Mouse (Mus musculus): Measurements from ENCODE around the gene Sclt1. TPM values are rescaled to one million over a fixed set of nuclear protein-coding genes. Genes with fewer than 3 reads are reported as not detected.
A peak's percentile ranks its signal among the peaks of the same experiment; 100 is the strongest.

Sclt1 gene
- polyA plus RNA-seq, 1 experiment from 2014 or later, result 22.1 TPM

DNA sequence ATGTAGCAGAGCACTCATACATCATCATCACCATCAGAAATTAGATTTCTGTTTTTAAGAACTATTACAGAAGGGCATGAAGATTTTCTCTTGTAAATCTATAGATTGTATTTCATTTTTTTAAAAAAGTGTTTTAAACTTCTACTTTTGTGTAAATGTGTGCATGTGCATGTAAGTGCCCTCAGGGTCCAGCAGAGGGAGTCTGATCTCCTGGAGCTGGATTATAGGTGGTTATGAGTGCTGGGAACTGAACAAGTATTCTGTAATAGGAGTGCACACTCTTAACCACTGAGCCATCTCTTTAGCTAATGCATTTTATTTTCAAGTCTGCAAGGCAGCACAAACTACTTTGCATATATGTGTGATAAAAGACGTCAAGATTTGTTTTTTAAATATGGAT is 86.7 kb downstream of the Sclt1 start:
- Histone ChIP-seq H3K9ac (no peak overlapping the region), H3K27me3 (no peaks in the 10 kb centered on the region), H3K36me3 (peaks cover 26% of the 10 kb centered on the region), H3K9me3 (0 out of 2 replicates have a peak, but pooled peaks cover 2% of the 10 kb centered on the region), H3K4me3 (no peak overlapping the region), H3K4me1 (replicated peaks) (no peaks in the 10 kb centered on the region), H3K27ac (no peak overlapping the region), H3K4me2 (no peak overlapping the region)
- ATAC-seq (ENCODE audit: low FRiP score), result no peak
- WGBS, result 93% methylated on average over 1 of the region's 1 CpGs

DNA sequence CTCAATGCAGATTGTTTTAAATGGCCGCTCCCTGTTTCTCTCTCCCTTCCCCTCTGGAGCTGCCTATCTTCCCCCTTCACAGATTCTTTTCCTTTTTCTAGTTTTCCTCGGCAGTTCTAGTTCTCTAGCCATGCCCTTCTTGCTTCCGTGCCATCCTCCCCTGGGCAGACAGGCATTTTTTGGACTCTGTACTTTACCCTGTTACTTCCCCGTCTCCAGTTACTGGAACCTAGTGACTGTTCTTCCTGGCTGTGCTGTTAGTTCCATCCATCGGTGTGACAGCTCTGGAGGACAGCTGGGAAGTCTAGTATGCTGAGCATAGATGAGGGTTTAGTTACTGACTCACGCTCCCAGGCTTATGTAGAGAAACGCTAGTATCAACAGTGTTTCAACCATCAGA is 121.3 kb downstream of the Sclt1 start:
- no peak for ATAC-seq (ENCODE audit: low FRiP score)
- H3K27me3 ChIP-seq, result no peaks in the 10 kb centered on the region
- no peak overlapping the region for H3K4me3 ChIP-seq
- no peaks in the 10 kb centered on the region for H3K9me3 ChIP-seq
- WGBS, result 92% methylated on average over 7 of the region's 7 CpGs
- no peaks in the 10 kb centered on the region for H3K36me3 ChIP-seq
- peaks cover 9% of the 10 kb centered on the region for H3K4me1 ChIP-seq (replicated peaks)
- H3K4me2 ChIP-seq, result no peak overlapping the region
- H3K27ac ChIP-seq, result no peak overlapping the region
- H3K9ac ChIP-seq, result no peak overlapping the region

DNA sequence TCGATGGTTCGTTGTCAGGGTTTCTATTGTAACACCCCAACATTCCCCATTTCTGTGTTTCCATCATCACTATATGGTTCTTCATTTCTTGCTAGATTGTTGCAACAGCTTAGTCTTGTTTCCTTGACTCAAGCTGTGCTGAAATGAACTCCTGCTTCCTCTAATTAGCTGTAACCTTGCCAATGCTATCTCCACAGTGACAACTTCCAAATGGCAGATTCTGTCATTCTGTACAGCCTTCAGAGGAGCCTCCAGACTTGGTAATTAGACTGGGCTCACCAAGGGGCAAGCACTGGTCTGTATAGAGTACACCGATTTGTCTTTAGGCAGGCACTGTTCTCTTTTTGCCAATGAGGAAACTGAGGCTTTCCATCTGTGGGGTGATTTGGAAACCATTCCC is 123.8 kb downstream of the Sclt1 start:
- H3K36me3 ChIP-seq, result peaks cover 13% of the 10 kb centered on the region
- 88% methylated on average over 3 of the region's 3 CpGs for WGBS
- peak overlapping the region; percentile 62 for H3K27ac ChIP-seq
- peaks cover 9% of the 10 kb centered on the region for H3K4me1 ChIP-seq (replicated peaks)
- ATAC-seq (ENCODE audit: low FRiP score), result 0 out of 2 replicates have a peak, but pooled peaks have one; percentile 46
- H3K9me3 ChIP-seq, result no peaks in the 10 kb centered on the region
- H3K27me3 ChIP-seq, result no peaks in the 10 kb centered on the region
- H3K4me2 ChIP-seq, result no peak overlapping the region
- no peak overlapping the region for H3K9ac ChIP-seq
- no peak overlapping the region for H3K4me3 ChIP-seq

DNA sequence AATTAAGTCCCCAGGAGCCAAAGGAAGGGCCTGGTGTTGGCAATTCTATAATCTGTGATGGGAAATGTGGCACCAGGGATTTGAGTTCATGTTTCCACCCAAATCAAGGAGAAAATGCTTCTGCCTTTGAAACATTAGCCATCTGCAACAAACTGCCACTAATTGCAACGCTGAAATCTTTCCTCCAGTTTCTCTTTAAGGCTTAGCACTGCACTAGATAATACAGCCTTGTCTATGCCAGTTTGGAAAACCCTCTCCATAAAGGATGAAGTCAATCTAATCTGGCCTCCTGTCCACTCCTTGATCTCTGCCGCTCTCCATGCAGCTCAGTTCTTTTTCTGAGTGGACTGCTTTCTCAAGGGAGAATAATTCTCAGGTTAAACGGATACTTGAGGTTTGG is 124.3 kb downstream of the Sclt1 start:
- WGBS, result 72% methylated on average over 3 of the region's 3 CpGs
- no peak overlapping the region for H3K9ac ChIP-seq
- no peak overlapping the region for H3K4me2 ChIP-seq
- ATAC-seq (ENCODE audit: low FRiP score), result peak; percentile 43; the same call in 1 of the 2 replicates
- no peaks in the 10 kb centered on the region for H3K27me3 ChIP-seq
- peaks cover 9% of the 10 kb centered on the region for H3K4me1 ChIP-seq (replicated peaks)
- peak overlapping the region; percentile 62 for H3K27ac ChIP-seq
- H3K36me3 ChIP-seq, result peaks cover 17% of the 10 kb centered on the region
- H3K4me3 ChIP-seq, result no peak overlapping the region
- H3K9me3 ChIP-seq, result no peaks in the 10 kb centered on the region

DNA sequence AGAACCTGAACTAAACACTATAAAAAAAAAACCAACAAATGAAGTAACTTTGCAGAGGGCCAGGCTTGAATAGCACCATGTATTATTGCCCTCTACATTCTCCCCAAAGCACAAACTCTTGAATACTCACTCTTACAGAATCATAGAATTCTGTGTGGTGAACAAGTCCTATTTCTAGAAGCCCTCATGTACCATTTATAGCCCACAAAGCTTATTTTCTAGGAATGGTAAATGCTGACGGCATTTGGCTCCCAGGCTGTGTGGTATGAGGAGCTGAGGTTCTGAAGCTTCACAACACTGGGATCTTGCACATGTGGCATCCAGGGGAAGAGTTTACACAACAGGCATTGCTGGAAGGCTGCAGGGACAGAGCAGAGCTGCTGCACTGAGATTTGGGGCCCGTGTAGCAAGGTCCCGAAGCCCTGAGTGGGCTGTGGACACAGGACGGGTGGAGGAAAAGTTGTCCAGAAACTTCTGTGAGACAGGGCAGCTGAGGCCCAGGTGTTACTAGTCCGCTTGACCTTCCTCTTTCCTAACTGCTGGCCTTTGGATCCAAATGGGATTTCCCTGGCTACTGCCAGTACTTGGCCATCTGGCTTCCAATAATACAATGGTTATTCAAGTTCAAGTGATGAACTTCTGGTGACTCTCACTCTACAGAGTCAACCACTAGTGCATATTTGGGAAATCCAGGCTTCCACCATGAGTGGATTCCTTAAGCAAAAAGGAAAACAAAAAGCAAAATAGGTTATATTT is 127.9 kb downstream of the Sclt1 start:
- Histone ChIP-seq H3K4me2 (no peak overlapping the region), H3K4me1 (replicated peaks) (peaks cover 9% of the 10 kb centered on the region), H3K9ac (no peak overlapping the region), H3K27ac (no peak overlapping the region), H3K36me3 (peaks cover 43% of the 10 kb centered on the region), H3K4me3 (no peak overlapping the region), H3K9me3 (no peaks in the 10 kb centered on the region), H3K27me3 (no peaks in the 10 kb centered on the region)
- ATAC-seq (ENCODE audit: low FRiP score), result no peak
- WGBS, result 89% methylated on average over 5 of the region's 5 CpGs

DNA sequence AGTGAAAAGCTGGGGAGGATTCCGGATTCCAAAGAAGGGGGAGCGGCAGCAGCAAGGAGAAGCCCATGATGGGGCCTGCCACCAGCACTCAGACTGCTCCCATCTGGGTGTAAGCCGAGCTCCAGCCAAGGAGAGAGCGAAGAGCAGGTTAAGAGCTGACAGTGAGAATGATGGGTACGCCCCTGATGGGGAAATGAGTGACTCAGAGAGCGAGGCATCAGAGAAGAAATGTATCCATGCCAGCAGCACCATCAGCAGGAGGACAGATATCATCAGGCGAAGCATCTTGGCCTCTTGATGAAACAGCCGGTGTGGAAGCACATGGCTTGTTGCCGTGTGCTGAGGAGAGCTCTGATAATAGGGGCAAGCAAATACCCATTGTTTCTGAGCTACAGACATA is 128.6 kb downstream of the Sclt1 start:
- H3K4me2 ChIP-seq, result no peak overlapping the region
- H3K4me1 ChIP-seq (replicated peaks), result peaks cover 9% of the 10 kb centered on the region
- H3K27ac ChIP-seq, result no peak overlapping the region
- no peak for ATAC-seq (ENCODE audit: low FRiP score)
- H3K4me3 ChIP-seq, result no peak overlapping the region
- no peak overlapping the region for H3K9ac ChIP-seq
- H3K9me3 ChIP-seq, result no peaks in the 10 kb centered on the region
- H3K27me3 ChIP-seq, result no peaks in the 10 kb centered on the region
- 92% methylated on average over 9 of the region's 9 CpGs for WGBS
- H3K36me3 ChIP-seq, result peaks cover 43% of the 10 kb centered on the region

DNA sequence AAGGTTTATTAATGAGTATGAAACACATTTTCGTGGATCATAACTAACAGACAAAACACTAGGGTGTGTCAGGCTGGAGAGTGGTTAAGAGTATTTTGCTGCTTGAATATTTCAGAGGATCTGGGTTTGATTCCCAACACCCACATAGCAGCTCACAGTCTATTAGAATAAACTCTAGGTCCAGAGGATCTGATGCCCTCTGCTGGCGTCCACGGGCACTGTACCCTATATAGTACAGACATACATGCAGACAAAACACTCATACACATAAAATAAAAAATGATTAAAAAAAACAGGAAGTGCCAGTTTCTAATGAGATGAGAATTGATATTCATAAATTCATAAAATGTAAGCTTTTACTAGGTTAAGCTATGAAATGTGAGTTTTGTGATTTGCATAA is 130.1 kb downstream of the Sclt1 start:
- no peaks in the 10 kb centered on the region for H3K27me3 ChIP-seq
- peaks cover 43% of the 10 kb centered on the region for H3K36me3 ChIP-seq
- WGBS, result 97% methylated on average over 3 of the region's 3 CpGs

DNA sequence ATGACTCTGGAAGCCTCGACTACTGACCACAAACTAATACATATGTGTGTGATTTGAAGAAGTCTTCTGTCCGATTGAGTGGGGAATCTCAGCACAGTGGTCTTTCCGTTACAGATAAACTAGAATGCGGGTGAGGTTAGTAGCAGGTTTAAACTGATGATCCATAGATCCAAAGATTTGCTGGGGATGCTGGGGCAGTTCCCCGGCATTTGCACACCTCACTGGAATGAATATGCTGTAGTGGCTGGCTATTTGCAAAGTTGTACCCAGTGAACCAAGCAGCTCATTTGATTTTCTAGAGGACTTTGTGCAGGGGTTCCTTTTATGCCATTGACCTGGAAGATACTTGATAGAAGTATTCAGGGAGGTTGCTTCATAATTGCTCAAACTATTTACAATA is 133.2 kb downstream of the Sclt1 start:
- no peak overlapping the region for H3K27ac ChIP-seq
- no peaks in the 10 kb centered on the region for H3K27me3 ChIP-seq
- no peak for ATAC-seq (ENCODE audit: low FRiP score)
- no peaks in the 10 kb centered on the region for H3K9me3 ChIP-seq
- no peak overlapping the region for H3K9ac ChIP-seq
- no peak overlapping the region for H3K4me3 ChIP-seq
- 92% methylated on average over 5 of the region's 5 CpGs for WGBS
- H3K36me3 ChIP-seq, result peaks cover 56% of the 10 kb centered on the region
- no peak overlapping the region for H3K4me2 ChIP-seq
- peaks cover 31% of the 10 kb centered on the region for H3K4me1 ChIP-seq (replicated peaks)

More for the DNA sequence above, 130.1 kb downstream of the Sclt1 start:
- Histone ChIP-seq H3K4me3 (no peak overlapping the region), H3K4me2 (no peak overlapping the region), H3K9ac (no peak overlapping the region), H3K9me3 (no peaks in the 10 kb centered on the region), H3K4me1 (replicated peaks) (0 out of 2 replicates have a peak, but pooled peaks cover 4% of the 10 kb centered on the region), H3K27ac (no peak overlapping the region)
- ATAC-seq (ENCODE audit: low FRiP score), result no peak

DNA sequence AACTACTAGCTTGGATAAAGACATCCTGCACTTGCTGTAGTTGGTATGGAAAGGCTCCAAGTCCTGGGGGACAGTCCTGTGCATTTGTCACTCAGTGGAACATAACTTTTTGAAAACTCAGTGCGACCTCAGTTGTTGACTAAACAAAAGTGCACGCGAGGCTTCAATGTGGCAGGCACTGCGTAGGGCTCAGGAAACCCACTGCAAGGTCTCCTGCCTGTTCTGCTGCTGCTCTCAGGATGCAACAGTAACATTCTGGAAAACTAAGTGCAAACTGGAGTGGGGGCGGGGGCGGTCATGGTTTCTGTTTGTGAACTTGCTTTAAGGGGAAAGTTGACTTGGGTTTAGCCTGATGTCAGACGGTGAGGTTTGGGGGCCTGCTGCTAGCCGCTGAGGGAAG is 134.8 kb downstream of the Sclt1 start:
- Histone ChIP-seq H3K27ac (no peak overlapping the region), H3K4me3 (no peak overlapping the region), H3K4me2 (no peak overlapping the region), H3K36me3 (peaks cover 43% of the 10 kb centered on the region), H3K4me1 (replicated peaks) (peaks cover 47% of the 10 kb centered on the region), H3K27me3 (no peaks in the 10 kb centered on the region), H3K9me3 (no peaks in the 10 kb centered on the region), H3K9ac (no peak overlapping the region)
- ATAC-seq (ENCODE audit: low FRiP score), result no peak
- WGBS, result 95% methylated on average over 8 of the region's 8 CpGs

DNA sequence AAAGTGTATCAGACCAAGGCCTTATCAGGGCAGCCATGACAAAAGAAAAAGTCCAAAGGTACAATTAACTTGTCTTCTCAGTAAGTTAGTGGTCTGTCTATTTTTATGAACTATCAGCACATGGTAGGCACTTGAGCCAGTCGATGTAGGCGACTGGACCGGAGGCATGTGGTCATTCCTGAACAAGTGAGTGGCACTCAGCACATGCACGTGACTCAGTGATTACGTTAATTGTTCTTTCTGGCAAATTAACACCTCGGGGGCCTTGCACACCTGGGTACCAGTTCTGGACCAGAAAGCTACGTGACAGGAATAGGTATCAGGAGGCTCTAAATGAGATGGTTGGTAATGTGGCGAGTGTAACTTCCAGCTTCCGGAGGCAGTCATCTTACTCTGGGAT is 135.3 kb downstream of the Sclt1 start:
- H3K9ac ChIP-seq, result no peak overlapping the region
- no peaks in the 10 kb centered on the region for H3K27me3 ChIP-seq
- H3K4me1 ChIP-seq (replicated peaks), result peaks cover 48% of the 10 kb centered on the region
- H3K36me3 ChIP-seq, result peaks cover 41% of the 10 kb centered on the region
- no peak overlapping the region for H3K4me2 ChIP-seq
- H3K4me3 ChIP-seq, result no peak overlapping the region
- WGBS, result 82% methylated on average over 9 of the region's 9 CpGs
- no peak for ATAC-seq (ENCODE audit: low FRiP score)
- H3K27ac ChIP-seq, result no peak overlapping the region
- no peaks in the 10 kb centered on the region for H3K9me3 ChIP-seq

DNA sequence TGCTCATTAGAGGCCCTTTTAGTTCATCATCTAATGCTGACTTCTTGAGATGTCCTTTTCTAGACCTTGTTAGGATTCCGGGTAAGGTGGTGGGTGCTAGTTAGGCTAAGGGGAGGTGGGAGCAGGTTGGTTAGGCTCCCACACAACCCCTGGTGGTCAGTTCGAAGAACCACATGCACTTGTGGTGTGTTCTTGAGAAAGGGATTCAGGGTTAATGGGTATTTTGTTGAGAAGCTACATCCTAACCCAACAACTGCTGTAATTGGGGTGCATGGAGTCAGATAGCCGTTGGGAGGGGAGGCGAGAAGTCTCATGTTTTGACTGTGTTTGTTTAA is 136.0 kb downstream of the Sclt1 start:
- no peak overlapping the region for H3K9ac ChIP-seq
- H3K4me2 ChIP-seq, result no peak overlapping the region
- 93% methylated on average over 4 of the region's 4 CpGs for WGBS
- H3K27ac ChIP-seq, result peak overlapping the region; percentile 52; the same call in 1 of the 2 replicates
- no peak overlapping the region for H3K4me3 ChIP-seq
- ATAC-seq (ENCODE audit: low FRiP score), result 0 out of 2 replicates have a peak, but pooled peaks have one; percentile 6
- peaks cover 48% of the 10 kb centered on the region for H3K4me1 ChIP-seq (replicated peaks)
- no peaks in the 10 kb centered on the region for H3K27me3 ChIP-seq
- H3K36me3 ChIP-seq, result peaks cover 37% of the 10 kb centered on the region
- no peaks in the 10 kb centered on the region for H3K9me3 ChIP-seq

DNA sequence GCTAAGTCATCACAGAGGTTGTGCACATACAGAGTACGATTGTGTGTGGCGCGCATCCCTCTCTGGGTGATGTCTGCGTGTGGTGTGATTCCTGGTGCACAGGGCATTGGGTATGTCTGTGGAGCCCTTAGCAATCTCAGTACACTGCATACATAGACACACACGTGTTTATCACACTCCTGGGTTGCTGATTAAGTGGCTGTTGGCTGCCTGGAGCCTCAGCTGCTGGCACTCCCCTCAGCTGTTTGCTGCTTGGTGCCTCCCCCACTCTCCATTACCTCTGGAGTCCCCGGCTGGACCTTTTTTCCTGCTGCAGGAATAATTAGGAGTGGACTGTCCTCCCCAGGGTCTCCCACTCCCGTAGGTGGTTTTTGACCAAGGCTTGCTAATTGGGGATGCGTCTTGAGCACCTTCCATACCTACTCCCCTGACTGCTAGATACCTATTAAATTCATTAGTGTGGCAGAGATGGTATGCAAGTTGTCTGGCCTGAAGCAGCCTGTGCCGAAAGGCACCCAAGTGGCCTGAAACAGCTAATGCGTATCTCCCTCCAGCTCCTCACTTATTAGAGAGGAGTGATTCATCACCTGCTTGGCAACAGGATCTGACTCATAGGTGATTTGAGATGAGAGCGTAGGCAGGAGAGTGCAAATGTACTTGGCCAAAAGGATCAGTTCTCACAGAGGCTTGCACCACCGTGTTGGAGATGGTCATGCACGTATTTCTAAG is 136.5 kb downstream of the Sclt1 start:
- Histone ChIP-seq H3K36me3 (peaks cover 31% of the 10 kb centered on the region), H3K4me1 (replicated peaks) (peaks cover 48% of the 10 kb centered on the region), H3K4me2 (no peak overlapping the region), H3K9me3 (no peaks in the 10 kb centered on the region), H3K27me3 (no peaks in the 10 kb centered on the region), H3K9ac (no peak overlapping the region), H3K4me3 (no peak overlapping the region), H3K27ac (peak overlapping the region; percentile 52)
- ATAC-seq (ENCODE audit: low FRiP score), result peak; percentile 50
- WGBS, result 78% methylated on average over 13 of the region's 13 CpGs

Measured in hindbrain, embryonic 13.5 days (tissue).